Mouse (Mus musculus): ENCODE results near the gene Gabpa. TPM values are rescaled to one million over a fixed set of nuclear protein-coding genes. Genes with fewer than 3 reads are reported as not detected.
A peak's percentile ranks its signal among the peaks of the same experiment; 100 is the strongest.

Gene Gabpa
- total RNA-seq, 2 experiments from 2014 or later: 23.6 to 34.1 TPM

- no peak for DNase-seq
- Histone ChIP-seq H3K4me3 (no peak overlapping the region), H3K27ac (no peak overlapping the region)
- intact Hi-C loops (cut with DNase I): loop anchor here (5.0 kb wide), 1 partner anchor 37 kb away; no protein-coding TSS in a partner anchor
- TF ChIP-seq CTCF (IDR thresholded peaks at IDR 0.05): no peak
Measured at GRCm38 (mm10) chr16:84814511-84814910, 20.2 kb upstream of the Gabpa start.

- intact Hi-C loops (cut with DNase I): loop anchor here (5.0 kb wide), 1 partner anchor 80 kb away; the partner anchor contains the start of gene Mrpl39
- H3K27ac ChIP-seq: peak overlapping the region; percentile 8; the same call in 1 of the 2 replicates
- TF ChIP-seq CTCF (IDR thresholded peaks at IDR 0.05): peak; percentile 79
- DNase-seq: no peak
- no peak overlapping the region for H3K4me3 ChIP-seq
Measured at GRCm38 (mm10) chr16:84817423-84817822, 17.3 kb upstream of the Gabpa start.

- peak overlapping the region; percentile 73 for H3K27ac ChIP-seq
- DNase-seq: peak; percentile 50
- no peak for TF ChIP-seq CTCF (IDR thresholded peaks at IDR 0.05)
- H3K4me3 ChIP-seq: no peak overlapping the region
- intact Hi-C loops (cut with DNase I): no loop called here
Measured at GRCm38 (mm10) chr16:84825009-84825408, 9.7 kb upstream of the Gabpa start.

- intact Hi-C loops (cut with DNase I): no loop called here
- Histone ChIP-seq H3K4me3 (peak overlapping the region; percentile 85), H3K27ac (peak overlapping the region; percentile 96)
- no peak for TF ChIP-seq CTCF (IDR thresholded peaks at IDR 0.05)
- DNase-seq: no peak
Measured at GRCm38 (mm10) chr16:84831696-84832095, 3.0 kb upstream of the Gabpa start.

- peak overlapping the region; percentile 85 for H3K4me3 ChIP-seq
- no peak for TF ChIP-seq CTCF (IDR thresholded peaks at IDR 0.05)
- H3K27ac ChIP-seq: peak overlapping the region; percentile 96
- peak; percentile 67 for DNase-seq
- intact Hi-C loops (cut with DNase I): no loop called here
Measured at GRCm38 (mm10) chr16:84832736-84833135, 2.0 kb upstream of the Gabpa start.

GRCm38 (mm10) chr16:84834344-84834743, 381 bp upstream of the Gabpa start:
- no peak for DNase-seq
- no peak for TF ChIP-seq CTCF (IDR thresholded peaks at IDR 0.05)
- Histone ChIP-seq H3K4me3 (peak overlapping the region; percentile 85), H3K27ac (peak overlapping the region; percentile 96)
- intact Hi-C loops (cut with DNase I): loop anchor here (1.0 kb wide), 1 partner anchor 99 kb away; the partner anchor contains the start of gene Mrpl39

DNA sequence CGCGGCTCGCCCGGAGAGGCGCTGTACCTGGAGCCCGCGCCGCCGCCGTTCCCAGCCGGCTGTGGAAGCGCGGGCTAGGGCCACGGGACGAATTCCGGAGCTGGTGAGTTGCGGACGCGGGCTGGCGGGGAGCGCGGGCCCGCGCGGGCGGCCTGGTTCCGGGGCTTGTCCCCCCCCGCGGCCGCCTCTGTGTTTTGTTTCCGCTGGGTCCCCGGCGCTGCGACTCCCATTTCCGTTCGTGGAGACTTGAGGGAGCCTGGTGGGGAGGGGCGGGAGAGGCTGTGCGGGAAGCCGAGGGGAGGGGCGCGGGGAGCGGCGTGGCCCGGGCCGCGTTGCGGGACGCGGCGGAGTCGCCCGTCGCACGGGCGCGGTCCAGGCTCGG, 707 bp downstream of the Gabpa start, which contains the start of gene Atp5j:
Atp5j (minus strand) TSS at position 185 of the 382 bp plus-strand sequence.
- Histone ChIP-seq H3K4me3 (peak within 1 kb of the TSS; percentile 85), H3K27ac (peak within 1 kb of the TSS; percentile 96)
- intact Hi-C loops (cut with DNase I): no loop called here
- TF ChIP-seq CTCF (IDR thresholded peaks at IDR 0.05): peak; percentile 0; the same call in 1 of the 2 replicates
- DNase-seq: peak; percentile 93

- Histone ChIP-seq H3K4me3 (peak overlapping the region; percentile 85), H3K27ac (peak overlapping the region; percentile 96)
- DNase-seq: peak; percentile 73
- intact Hi-C loops (cut with DNase I): no loop called here
- TF ChIP-seq CTCF (IDR thresholded peaks at IDR 0.05): no peak
Measured at GRCm38 (mm10) chr16:84835823-84836743, 1.4 kb downstream of the Gabpa start.

DNA sequence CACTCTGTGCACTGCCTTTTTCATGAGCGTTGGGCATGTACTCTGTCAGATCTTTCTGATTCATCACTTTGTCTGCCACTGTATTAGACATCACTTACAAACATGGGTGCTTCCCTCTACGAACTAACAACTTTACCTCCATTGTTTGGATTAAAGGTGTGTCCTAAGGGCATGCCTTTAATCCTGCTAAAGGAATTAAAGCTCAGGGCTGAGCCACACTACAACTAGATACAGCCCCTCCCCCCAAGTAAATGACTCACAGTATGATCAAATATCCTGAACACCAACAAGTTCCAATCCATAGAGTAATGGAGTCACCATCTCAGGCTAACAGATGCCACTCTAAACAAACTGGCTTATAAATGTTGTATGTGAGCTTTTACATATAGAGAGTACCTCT, 3.9 kb downstream of the Gabpa start:
- H3K4me3 ChIP-seq: no peak overlapping the region
- intact Hi-C loops (cut with DNase I): no loop called here
- no peak overlapping the region for H3K27ac ChIP-seq
- no peak for TF ChIP-seq CTCF (IDR thresholded peaks at IDR 0.05)
- no peak for DNase-seq

DNA sequence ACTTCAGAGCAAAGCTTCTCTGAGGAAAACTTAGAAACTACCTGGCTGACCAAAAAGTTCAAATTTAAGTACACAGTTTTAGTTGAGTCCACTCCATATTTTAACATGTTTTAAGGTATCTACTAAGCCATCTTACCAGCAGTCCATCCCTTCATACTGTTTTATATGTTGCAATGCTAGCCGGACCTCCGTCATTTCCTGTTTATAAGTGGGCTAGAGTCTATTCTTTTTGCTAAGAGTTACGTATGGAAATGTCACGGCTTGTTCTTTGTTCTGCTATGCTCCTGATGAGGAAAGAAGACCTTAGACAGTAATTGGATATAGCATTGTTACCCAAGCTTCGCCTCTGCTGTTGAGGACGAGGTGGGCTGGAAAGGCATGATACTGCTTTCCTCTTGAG, 18.8 kb downstream of the Gabpa start:
- intact Hi-C loops (cut with DNase I): no loop called here
- no peak for TF ChIP-seq CTCF (IDR thresholded peaks at IDR 0.05)
- DNase-seq: no peak
- Histone ChIP-seq H3K27ac (no peak overlapping the region), H3K4me3 (no peak overlapping the region)

DNA sequence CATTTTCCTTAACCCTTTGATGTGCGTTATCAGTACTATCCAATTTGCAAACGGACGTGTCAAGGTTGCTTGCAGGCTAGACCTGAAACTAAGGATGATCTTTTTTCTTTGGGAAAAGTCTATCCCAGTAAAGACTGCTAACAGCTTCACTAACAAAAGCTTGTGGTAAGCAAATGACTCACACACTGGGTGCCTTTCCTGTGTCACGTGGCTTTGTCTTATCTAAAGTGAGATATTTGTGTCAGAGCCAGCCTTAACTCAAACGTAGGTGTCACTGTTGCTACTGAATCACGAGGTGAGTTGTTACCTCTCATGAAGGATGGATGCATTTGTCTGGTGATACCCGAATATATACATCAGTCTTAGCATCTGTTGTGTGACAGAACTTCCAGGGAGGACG, 29.9 kb downstream of the Gabpa start:
- intact Hi-C loops (cut with DNase I): no loop called here
- TF ChIP-seq CTCF (IDR thresholded peaks at IDR 0.05): no peak

DNA sequence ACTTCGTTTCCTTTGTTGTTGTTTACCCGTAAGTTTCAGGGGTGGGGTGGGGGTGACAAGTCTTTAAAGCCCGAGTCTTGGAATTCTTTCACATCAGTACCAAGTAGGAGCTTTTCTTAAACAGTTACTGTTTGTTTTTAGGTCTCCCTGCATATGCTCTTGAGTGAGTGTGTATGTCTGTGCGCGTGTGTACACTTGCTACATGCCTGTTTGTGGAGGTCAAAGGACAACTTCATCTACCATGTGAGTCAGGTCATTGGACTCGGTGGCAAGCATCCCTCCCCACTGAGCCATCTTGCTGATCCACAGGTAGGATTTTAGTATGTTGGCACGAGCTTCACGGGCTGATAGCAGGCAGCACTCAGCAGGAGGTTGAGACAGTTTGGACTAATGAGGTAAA, 39.1 kb downstream of the Gabpa start:
- TF ChIP-seq CTCF (IDR thresholded peaks at IDR 0.05): no peak
- no peak for DNase-seq
- intact Hi-C loops (cut with DNase I): no loop called here
- Histone ChIP-seq H3K4me3 (no peak overlapping the region), H3K27ac (no peak overlapping the region)

More for the DNA sequence above, 29.9 kb downstream of the Gabpa start:
- no peak overlapping the region for H3K4me3 ChIP-seq
- DNase-seq: no peak
- H3K27ac ChIP-seq: no peak overlapping the region

- Histone ChIP-seq H3K4me3 (peak overlapping the region; percentile 13; the same call in 1 of the 2 replicates), H3K27ac (no peak overlapping the region)
- intact Hi-C loops (cut with DNase I): no loop called here
- DNase-seq: no peak
- TF ChIP-seq CTCF (IDR thresholded peaks at IDR 0.05): no peak
Measured at GRCm38 (mm10) chr16:84875012-84875717, 40.4 kb downstream of the Gabpa start.

Data from gastrocnemius, adult 2 months (tissue).